Mouse (Mus musculus) activated CD4-positive, CD25-positive, alpha-beta regulatory T cell, adult 4 months (primary cell): ENCODE results near the gene Nphp1. TPM values are rescaled to one million over a fixed set of nuclear protein-coding genes. Genes with fewer than 3 reads are reported as not detected.

Source experiments
- ATAC-seq: one replicate; pipeline ENCODE4 v1.8.0; 2017
- polyA plus RNA-seq, 2 experiments: library from polyadenylated mRNA; unstranded; fragments of 100-300 nt; shearing (Covaris generic); gene quantifications; one replicate each; pipeline ENCODE4 v1.2.1; 2017

The Nphp1 gene
- under 1 TPM in 1 of 2 experiments, not detected in 1; 0.24 TPM for polyA plus RNA-seq

GRCm38 (mm10) chr2:127788440-127789116 lies at the start of gene Nphp1:
TSS of gene Nphp1 (minus strand) at chr2:127788897.
- peak; percentile 82 for ATAC-seq

DNA sequence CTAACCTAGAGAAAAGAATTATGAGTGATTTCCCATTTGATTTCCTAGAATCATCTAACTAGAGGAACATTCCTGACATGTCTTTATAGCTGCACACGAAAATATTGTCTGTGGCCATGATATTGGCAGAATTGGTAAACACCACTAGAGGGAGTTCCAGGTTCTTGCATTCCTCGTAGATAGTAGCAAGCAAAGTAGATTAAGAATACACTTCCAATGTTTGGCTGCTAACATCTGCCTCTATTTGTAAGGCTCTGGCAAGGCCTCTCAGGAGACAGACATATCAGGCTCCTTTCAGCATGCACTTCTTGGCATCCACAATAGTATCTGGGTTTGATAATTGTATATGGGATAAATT lies 44.1 kb upstream of the Nphp1 start:
- ATAC-seq: no peak

DNA sequence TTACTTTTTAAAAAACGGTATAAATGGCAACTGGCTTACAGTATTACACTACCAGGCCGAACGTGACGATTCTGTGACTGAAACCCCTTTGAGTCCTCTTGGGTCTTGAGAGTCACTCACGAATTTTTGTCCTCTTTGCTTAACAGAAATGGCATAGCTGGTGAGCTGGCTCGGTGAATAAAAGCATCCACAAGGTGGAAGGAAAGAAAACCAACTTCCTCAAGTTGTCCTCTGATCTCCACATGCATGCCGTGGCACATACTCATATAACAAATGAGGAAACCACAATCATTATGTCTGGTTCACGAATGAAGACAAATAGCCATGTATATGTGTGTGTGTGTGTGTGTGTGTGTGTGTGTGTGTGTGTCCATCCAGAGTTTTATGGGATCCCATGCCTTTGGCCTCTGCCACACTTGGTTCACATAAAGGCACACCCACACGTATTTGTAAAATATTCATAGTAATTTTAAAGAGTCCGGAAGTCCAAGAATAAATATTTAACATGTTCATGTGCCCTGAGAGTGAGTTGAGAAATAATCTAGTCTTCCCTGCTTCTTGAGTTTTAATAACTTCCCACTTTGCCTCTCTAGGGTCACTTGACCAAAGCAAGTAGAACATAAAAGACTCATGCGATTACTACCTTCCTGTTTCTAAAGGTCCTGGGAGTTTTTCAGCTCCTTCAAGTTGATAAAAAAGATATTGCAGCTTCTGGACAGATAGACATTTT lies 43.6 kb upstream of the Nphp1 start:
- peak; percentile 31 for ATAC-seq

DNA sequence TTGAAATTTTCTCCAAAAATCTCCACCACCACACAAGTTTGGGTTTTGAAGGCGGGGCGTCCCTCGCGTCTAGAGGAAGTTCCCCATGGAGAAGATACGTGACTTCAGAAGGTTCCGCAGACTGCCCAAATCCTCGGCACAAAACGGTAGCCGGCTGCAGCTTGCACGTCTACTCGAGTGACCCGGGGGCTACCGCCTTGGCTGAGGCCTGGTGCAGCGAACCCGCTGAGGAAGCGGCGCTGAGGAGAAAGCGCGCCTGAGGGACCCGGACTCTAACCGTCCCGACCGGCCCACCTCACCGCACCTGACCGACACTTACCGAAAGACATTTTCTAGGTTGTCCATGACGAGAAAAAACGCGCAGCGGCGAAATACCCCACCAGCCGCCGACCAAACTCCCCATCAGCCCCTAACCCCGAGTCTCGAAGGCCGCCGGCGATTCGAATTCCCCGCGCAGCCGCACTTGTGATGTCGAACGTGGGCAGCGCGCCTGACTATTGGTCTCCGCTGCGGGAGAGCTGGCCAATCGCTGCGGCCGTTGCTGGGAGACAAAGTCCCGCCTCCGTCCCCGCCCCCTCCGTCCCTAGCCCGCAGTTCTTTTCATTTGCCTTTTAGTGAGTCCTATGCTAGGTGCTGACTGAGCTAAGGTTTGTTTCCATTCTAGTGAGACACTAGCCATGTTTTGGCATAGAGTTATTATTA lies 42.9 kb upstream of the Nphp1 start, which contains the start of gene Bub1:
Bub1 (minus strand) TSS at position 465 of the 702 bp plus-strand sequence.
- peak; percentile 98 for ATAC-seq

DNA sequence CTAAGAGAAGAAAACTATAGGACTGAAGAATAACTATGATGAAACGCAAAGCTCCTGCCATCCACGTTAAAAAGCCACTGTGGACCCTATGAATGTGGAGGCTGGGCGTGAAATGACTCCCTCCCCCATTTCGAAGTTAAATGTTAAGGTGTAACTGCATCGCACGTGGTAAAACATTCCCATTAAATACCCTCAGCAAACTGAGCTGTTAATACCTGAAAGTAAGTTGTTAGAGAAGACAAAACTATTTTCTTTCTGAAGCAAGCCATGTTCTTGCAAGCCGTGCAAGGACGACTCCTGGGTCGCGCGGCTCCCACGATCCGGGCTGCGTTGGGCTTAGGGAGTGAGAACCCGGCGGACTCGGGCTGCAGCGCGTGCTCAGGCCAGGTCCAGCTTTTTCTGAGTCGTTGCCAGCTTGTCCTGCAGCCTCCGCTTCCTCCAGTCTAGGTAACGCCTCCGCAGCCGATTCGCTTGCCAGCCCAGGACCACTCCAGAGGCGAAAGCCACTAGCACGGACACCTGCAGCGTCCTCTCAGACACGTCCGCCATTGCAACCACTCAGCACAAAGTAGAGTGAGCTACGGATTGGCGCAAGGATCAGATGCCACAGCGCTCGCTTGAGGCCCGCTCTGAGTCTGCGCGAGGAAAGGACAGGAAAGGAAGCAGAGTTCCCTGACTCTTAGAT lies 3.4 kb upstream of the Nphp1 start, which contains the start of gene Mtln:
Mtln (minus strand) TSS at position 570 of the 685 bp plus-strand sequence.
- ATAC-seq: peak; percentile 85

DNA sequence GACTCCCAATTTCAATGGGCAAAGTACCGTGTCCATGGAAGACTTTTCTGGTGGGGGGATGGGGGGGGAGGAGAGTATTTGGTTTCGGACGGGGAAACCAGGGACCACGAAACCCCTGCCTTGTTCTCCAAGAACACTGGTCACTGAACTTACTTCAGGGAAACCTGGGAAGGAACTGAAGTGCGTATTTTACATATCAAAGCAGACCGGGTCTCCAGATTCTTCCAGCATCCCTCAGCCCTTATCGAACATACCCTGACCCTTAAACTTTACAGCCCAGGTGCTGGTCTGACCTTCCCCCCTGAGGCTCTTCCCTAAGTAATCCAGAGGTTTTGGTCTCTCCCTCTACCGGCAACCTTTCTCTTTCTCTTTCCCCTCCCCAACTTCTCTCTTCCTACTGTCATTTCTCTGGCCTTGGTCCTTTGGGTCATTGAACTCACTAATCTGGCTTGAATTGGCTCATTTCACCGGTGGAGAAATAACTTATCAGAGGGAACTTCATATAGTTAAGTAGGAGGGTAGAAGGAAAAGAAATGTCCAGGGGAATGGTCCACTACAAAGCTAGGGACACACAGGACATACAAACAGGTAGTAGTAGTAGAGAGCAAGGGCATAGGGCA lies 1.1 kb upstream of the Nphp1 start:
- no peak for ATAC-seq

- no peak for ATAC-seq
These were observed 441 bp upstream of the Nphp1 start for GRCm38 (mm10) chr2:127789138-127789537.

- no peak for ATAC-seq
These were observed 1.5 kb downstream of the Nphp1 start for GRCm38 (mm10) chr2:127787226-127787625.

DNA sequence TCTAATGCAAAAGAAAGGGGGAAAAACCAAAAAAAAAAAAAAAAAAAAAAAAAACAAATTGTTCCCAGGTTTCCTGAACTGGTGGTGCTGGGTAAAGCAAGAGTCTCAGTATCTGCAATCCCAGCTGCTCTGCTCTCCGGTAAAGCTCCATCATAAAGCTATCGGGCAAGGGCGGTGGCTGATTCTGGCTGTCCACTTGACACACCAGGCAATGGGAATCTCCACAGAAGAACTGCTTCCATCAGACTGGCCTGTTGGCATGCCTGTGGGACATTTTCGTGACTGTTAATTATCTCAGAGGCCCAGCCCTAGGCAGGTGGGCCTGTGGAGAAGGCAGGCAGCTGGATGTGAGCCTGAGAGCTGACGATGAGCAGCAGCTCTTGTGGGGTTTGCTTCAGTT lies 10.2 kb downstream of the Nphp1 start:
- no peak for ATAC-seq

GRCm38 (mm10) chr2:127775013-127775412 lies 13.7 kb downstream of the Nphp1 start:
- no peak for ATAC-seq

DNA sequence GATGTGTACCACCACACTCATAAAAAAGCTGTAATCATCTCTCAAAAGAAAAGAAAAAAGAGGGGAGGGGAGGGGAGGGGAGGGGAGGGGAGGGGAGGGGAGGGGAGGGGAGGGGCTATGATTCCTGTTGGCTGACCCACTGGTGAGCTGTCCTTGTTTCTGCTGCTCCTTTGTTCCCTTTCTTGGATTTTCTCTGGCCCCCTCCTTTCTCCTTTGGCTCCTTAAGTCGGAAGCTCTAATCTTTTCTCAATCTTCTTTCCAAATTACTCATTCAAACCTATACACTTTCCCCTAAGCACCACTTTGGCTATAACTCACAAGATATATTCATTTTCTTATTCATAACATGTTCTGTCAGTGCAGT lies 14.1 kb downstream of the Nphp1 start:
- no peak for ATAC-seq

GRCm38 (mm10) chr2:127773938-127774577 lies 14.6 kb downstream of the Nphp1 start:
- ATAC-seq: no peak

DNA sequence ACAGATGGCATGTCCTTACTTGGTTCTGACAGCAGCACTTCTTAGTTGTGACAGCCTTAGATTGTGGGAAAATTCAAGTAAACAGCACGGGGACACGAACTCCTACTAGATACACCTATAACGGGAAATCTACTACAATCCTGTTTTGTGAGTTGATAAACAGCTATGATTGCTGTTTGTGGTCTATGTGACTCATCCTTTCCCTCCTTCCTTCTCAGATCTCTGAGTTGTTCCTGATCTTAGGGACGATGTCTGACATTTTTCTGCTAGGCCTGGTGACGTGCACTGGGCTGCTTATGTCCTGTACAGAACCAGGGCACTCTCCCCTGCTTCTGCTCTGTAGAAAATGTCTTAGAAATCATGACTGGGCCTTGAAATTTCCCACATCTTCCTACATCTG lies 27.1 kb downstream of the Nphp1 start:
- ATAC-seq: no peak

DNA sequence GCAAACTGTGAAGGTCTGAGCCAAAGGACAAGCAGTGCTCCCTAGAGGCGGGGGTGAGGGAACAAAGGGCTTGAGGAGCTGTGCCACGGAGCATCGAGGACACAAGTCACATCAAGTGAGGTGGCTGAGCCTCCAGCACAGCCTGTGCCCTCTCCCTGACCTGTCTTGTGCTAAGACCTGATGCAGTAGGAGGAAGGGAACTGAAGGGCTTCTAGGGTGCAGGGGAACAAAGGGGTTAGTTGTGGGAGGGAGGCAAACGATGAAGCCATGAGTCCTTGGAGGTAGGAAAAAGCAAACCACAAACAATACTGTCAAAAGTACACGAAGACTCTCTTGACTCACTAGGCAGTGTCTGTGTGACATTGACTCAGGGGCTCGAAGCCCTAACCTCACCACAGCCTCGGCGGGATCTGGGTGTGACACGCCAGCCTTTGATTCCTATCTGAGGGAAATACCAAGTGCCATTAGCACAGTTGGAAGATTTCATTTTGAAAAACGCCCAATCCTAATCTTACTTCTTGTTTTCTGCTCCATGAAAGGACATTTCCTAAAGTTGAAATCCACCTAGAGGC lies 28.2 kb downstream of the Nphp1 start:
- no peak for ATAC-seq

- no peak for ATAC-seq
These were observed 28.7 kb downstream of the Nphp1 start for GRCm38 (mm10) chr2:127760014-127760413.

DNA sequence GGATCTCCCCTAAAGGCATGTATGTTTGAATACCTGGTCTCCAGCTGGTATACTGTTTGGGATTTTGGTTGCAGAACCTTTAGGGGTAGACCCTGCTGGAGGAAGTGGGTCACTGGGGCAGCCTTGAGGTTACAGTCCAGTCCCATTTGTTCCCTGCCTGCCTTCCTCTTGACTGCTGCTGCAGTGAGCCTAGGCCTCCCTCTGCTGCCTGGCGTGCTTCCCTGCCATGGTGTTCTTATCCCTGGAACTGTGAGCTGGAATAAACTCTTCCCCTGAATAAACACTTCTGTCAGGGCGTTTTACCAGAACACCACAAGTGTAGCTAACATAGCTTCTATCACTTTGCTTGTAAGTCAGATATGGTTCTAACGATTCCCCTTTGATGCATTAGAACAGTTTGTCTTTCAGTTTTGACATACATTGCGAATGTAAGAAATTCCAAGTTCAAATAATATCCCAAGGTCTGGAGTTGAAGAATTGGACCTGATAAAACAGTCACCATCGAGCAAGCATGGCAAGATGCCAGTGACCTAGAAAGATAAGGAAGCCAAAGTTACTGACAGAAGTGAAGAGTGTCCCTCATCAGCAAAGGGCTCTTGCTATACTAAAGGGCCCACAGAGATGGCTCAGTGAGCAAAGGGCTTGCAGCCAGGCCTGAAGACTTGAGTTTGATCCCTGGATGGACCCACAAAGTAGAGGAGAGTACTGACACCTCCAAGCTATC lies 29.4 kb downstream of the Nphp1 start:
- ATAC-seq: no peak

DNA sequence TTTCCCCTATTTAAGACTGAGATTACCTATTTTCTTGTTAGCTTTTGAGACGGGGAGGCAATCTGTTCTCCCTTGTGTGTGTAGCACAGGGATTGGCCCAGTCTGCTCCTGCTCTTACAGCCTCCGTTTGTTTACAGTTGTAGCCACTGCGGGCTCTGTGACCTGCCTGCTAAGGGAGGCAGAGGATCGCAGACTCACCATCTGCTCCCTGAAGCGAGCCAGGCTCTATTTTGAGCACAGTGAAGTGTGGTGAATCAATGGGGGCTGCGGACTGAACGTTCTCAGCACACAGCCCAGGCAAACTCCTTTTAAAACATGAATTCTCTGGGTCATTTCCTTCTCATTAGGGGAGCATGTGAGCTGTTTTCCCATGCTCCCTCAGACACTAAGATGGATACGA lies 31.5 kb downstream of the Nphp1 start:
- no peak for ATAC-seq

GRCm38 (mm10) chr2:127754113-127754512 lies 34.6 kb downstream of the Nphp1 start:
- ATAC-seq: no peak

GRCm38 (mm10) chr2:127751849-127752610 lies 36.7 kb downstream of the Nphp1 start:
- ATAC-seq: no peak

- no peak for ATAC-seq
These were observed 39.3 kb downstream of the Nphp1 start for GRCm38 (mm10) chr2:127749376-127749775.
